Comparison of ENCODE assay signal across 14 mouse cellular contexts in genomic region chr17:51408367-51408766, GRCm38 (mm10).
DNase-seq lines count a peak whose midpoint lies in the region; ATAC-seq and TF ChIP-seq lines count a peak whose summit lies in the region.
"Had no signal": no experiment of that assay in that cellular context is flagged by ENCODE, and none has a peak within 500 bp of the region (broad histone marks: within the 10 kb centered on the region; RNA-seq: fewer than 3 reads in every experiment).

No protein-coding gene starts in this region.

- ATAC-seq in liver, embryonic 14.5 days (ENCODE audit: insufficient read depth): peak; percentile 39; the same call in 1 of the 2 replicates
- peak; percentile 82 for ATAC-seq in neutrophil, adult 5-6 weeks (ENCODE audit: extremely low read depth, insufficient number of reproducible peaks, low FRiP score, poor library complexity, severe bottlenecking)
- ATAC-seq: hindbrain, postnatal 0 days had no signal

- 4% methylated on average over 3 of the region's 3 CpGs for WGBS in liver, embryonic 14.5 days (ENCODE audit: insufficient replicate concordance)

- H3K4me1 ChIP-seq in liver, embryonic 14.5 days (replicated peaks; ENCODE audit: control insufficient read depth in 2 of 2, insufficient read depth in 2 of 2, low read length in 1 of 2): peaks cover 0 to 12% of the 10 kb centered on the region in 2 experiments; a peak in 2 of 4 replicates

- no peak overlapping the region for H3K27ac ChIP-seq in liver, embryonic 14.5 days
- H3K27ac ChIP-seq: hindbrain, postnatal 0 days had no signal

- H3K9me3 ChIP-seq in liver, embryonic 14.5 days (ENCODE audit: control insufficient read depth, low read length): no peaks in the 10 kb centered on the region

- H3K4me2 ChIP-seq in liver, embryonic 14.5 days (ENCODE audit: low read depth): peak overlapping the region; percentile 20; the same call in 1 of the 2 replicates
- H3K4me2 ChIP-seq: lung, embryonic 14.5 days had no signal

- no peak overlapping the region for H3K9ac ChIP-seq in liver, embryonic 14.5 days (replicated peaks)
- H3K9ac ChIP-seq: lung, embryonic 14.5 days had no signal

- H3K27me3 ChIP-seq in liver, embryonic 14.5 days (ENCODE audit: control insufficient read depth, insufficient read depth, low read length): no peaks in the 10 kb centered on the region

- H3K4me3 ChIP-seq in liver, embryonic 14.5 days (ENCODE audit: insufficient read depth in 1 of 2, low read depth in 2 of 2, low read length in 2 of 2): no peak overlapping the region

- no peak for TF ChIP-seq EP300 in liver, embryonic 14.5 days (IDR thresholded peaks at IDR 0.05; ENCODE audit: low read depth)

- peak; percentile 6 for DNase-seq in spleen, adult 12 weeks (ENCODE audit: low spot score)
- no peak for DNase-seq in spleen, postnatal 14 days (ENCODE audit: low spot score in 2 of 2)
- DNase-seq in liver, embryonic 14.5 days (ENCODE audit: low read depth in 3 of 3, low spot score in 3 of 3): no peak
- no peak for DNase-seq in adrenal gland, postnatal 4 days (ENCODE audit: low spot score in 2 of 2)
- DNase-seq in testis, postnatal 14 days (ENCODE audit: low spot score): no peak
- DNase-seq in urinary bladder, postnatal 36 days (ENCODE audit: low spot score in 2 of 2): no peak
- DNase-seq in kidney, postnatal 25 days: no peak
- DNase-seq: adrenal gland, adult 8-10 months; cerebellum, postnatal 25 days; gastrocnemius, postnatal 14 days; layer of hippocampus, adult 9-11 months; lung, embryonic 14.5 days had no signal

- H3K36me3 ChIP-seq in liver, embryonic 14.5 days (replicated peaks; ENCODE audit: control insufficient read depth, insufficient read depth, low read depth): no peaks in the 10 kb centered on the region

- no peak for TF ChIP-seq CTCF in liver, embryonic 14.5 days (IDR thresholded peaks at IDR 0.05; ENCODE audit: low read depth)
